14 mouse cellular contexts compared by ENCODE assay signal in genomic region chr13:21811074-21811473, GRCm38 (mm10). TPM values are rescaled to one million over a fixed set of nuclear protein-coding genes. Genes with fewer than 3 reads are reported as not detected.
DNase-seq lines count a peak whose midpoint lies in the region; ATAC-seq and TF ChIP-seq lines count a peak whose summit lies in the region.
"Not testable (repeated sequence)": the region's sequence is repeated elsewhere in the genome, so short reads cannot be mapped to it uniquely, and the experiment has no call there.
"Had no signal": no experiment of that assay in that cellular context is flagged by ENCODE, and none has a peak within 500 bp of the region (broad histone marks: within the 10 kb centered on the region; RNA-seq: fewer than 3 reads in every experiment).

No protein-coding gene starts in this region.

- WGBS in hindbrain, embryonic 16.5 days: no CpG with 5 or more reads among the region's 8 CpGs
- WGBS in kidney, embryonic 16.5 days: no CpG with 5 or more reads among the region's 8 CpGs
- WGBS in liver, embryonic 14.5 days (ENCODE audit: insufficient replicate concordance): no CpG with 5 or more reads among the region's 8 CpGs
- no CpG with 5 or more reads among the region's 8 CpGs for WGBS in midbrain, postnatal 0 days

- H3K36me3 ChIP-seq in G1E (replicated peaks); hindbrain, embryonic 16.5 days (ENCODE audit: control insufficient read depth, insufficient read depth, low read length); kidney, embryonic 16.5 days (ENCODE audit: insufficient read depth, low read length); liver, embryonic 14.5 days (replicated peaks; ENCODE audit: control insufficient read depth, insufficient read depth, low read depth); midbrain, postnatal 0 days (ENCODE audit: insufficient read depth, low read length): not testable (repeated sequence)

- not testable (repeated sequence) for H3K4me1 ChIP-seq in G1E (ENCODE audit: insufficient read depth, low read depth, low read length); hindbrain, embryonic 16.5 days (ENCODE audit: control insufficient read depth, insufficient read depth, low read depth, low read length); kidney, embryonic 16.5 days (ENCODE audit: insufficient read depth, low read length); liver, embryonic 14.5 days (replicated peaks; ENCODE audit: control insufficient read depth in 2 of 2, insufficient read depth in 2 of 2, low read length in 1 of 2); midbrain, postnatal 0 days (ENCODE audit: insufficient read depth, low read length)

- H3K9ac ChIP-seq in hindbrain, embryonic 16.5 days (ENCODE audit: low read depth, low read length); kidney, embryonic 16.5 days (replicated peaks; ENCODE audit: low read length); liver, embryonic 14.5 days (replicated peaks); midbrain, postnatal 0 days (replicated peaks; ENCODE audit: low read length, poor library complexity, severe bottlenecking): not testable (repeated sequence)

- not testable (repeated sequence) for H3K27me3 ChIP-seq in G1E (ENCODE audit: insufficient read depth, low read length); hindbrain, embryonic 16.5 days (replicated peaks; ENCODE audit: control insufficient read depth, insufficient read depth, low read length); kidney, embryonic 16.5 days (ENCODE audit: insufficient read depth, low read length); liver, embryonic 14.5 days (ENCODE audit: control insufficient read depth, insufficient read depth, low read length); midbrain, postnatal 0 days (ENCODE audit: insufficient read depth, low read length)

- TF ChIP-seq EP300 in liver, embryonic 14.5 days (IDR thresholded peaks at IDR 0.05; ENCODE audit: low read depth): not testable (repeated sequence)

- H3K9me3 ChIP-seq in G1E (replicated peaks); hindbrain, embryonic 16.5 days (ENCODE audit: control insufficient read depth, low read length); kidney, embryonic 16.5 days (ENCODE audit: low read length); liver, embryonic 14.5 days (ENCODE audit: control insufficient read depth, low read length); midbrain, postnatal 0 days (ENCODE audit: low read length): not testable (repeated sequence)

- ATAC-seq in G1E (ENCODE audit: extremely low read depth, insufficient number of reproducible peaks, low FRiP score, poor library complexity, severe bottlenecking): 0 out of 2 replicates have a peak, but pooled peaks have one; percentile 16
- peak; percentile 55 for ATAC-seq in erythroid progenitor cell, adult 5-6 weeks (replicated peaks; ENCODE audit: low FRiP score, poor library complexity, severe bottlenecking)
- ATAC-seq in frontal cortex, adult (ENCODE audit: low TSS enrichment): peak; percentile 29
- peak; percentile 14 for ATAC-seq in hindbrain, embryonic 16.5 days
- ATAC-seq in kidney, embryonic 16.5 days (ENCODE audit: low FRiP score, low TSS enrichment): peak; percentile 50; the same call in 1 of the 2 replicates
- ATAC-seq in liver, embryonic 14.5 days (ENCODE audit: insufficient read depth): peak; percentile 11
- peak; percentile 24 for ATAC-seq in megakaryocyte progenitor cell, adult 5-6 weeks (replicated peaks; ENCODE audit: poor library complexity)
- ATAC-seq in midbrain, postnatal 0 days (ENCODE audit: low FRiP score): peak; percentile 28; the same call in 1 of the 2 replicates

- not testable (repeated sequence) for H3K4me2 ChIP-seq in hindbrain, embryonic 16.5 days (ENCODE audit: low read length); kidney, embryonic 16.5 days (replicated peaks; ENCODE audit: low read depth, low read length); liver, embryonic 14.5 days (ENCODE audit: low read depth); midbrain, postnatal 0 days (ENCODE audit: low read depth, low read length, poor library complexity, severe bottlenecking)

- DNase-seq in G1E (ENCODE audit: low spot score); liver, embryonic 14.5 days (ENCODE audit: low read depth in 3 of 3, low spot score in 3 of 3); midbrain, postnatal 0 days (ENCODE audit: low spot score): not testable (repeated sequence)

- H3K27ac ChIP-seq in hindbrain, embryonic 16.5 days (ENCODE audit: low read depth, low read length); kidney, embryonic 16.5 days (ENCODE audit: low read length); liver, embryonic 14.5 days; midbrain, postnatal 0 days (ENCODE audit: low read depth, low read length): not testable (repeated sequence)

- H3K4me3 ChIP-seq in G1E (ENCODE audit: low read depth, low read length); hindbrain, embryonic 16.5 days (ENCODE audit: low read length); kidney, embryonic 16.5 days (ENCODE audit: low read length); liver, embryonic 14.5 days (ENCODE audit: insufficient read depth in 1 of 2, low read depth in 2 of 2, low read length in 2 of 2); midbrain, postnatal 0 days (ENCODE audit: low read depth, low read length): not testable (repeated sequence)

- TF ChIP-seq CTCF in G1E (IDR thresholded peaks at IDR 0.05; ENCODE audit: low read depth, low read length); liver, embryonic 14.5 days (IDR thresholded peaks at IDR 0.05; ENCODE audit: low read depth); midbrain, postnatal 0 days (IDR thresholded peaks at IDR 0.05): not testable (repeated sequence)

RNA-seq across cellular contexts. Expression of gene Hist1h4m, which starts 0.5 kb away (rescaled TPM):
- total RNA-seq in G1E (2014; fragmentation: Nextera tagmentation) (95.2 and 203 TPM in 2 replicates), G1E (2017) (16.8 and 94.6 TPM in 2 replicates)
- polyA plus RNA-seq in G1E (2012): 35.5 TPM in 1 of 2 replicates, not detected in the other
- 328 and 512 TPM in 2 replicates for total RNA-seq in erythroid progenitor cell, adult 5-6 weeks (2015; ENCODE audit: low replicate concordance)
- 4,244 and 7,239 TPM in 2 replicates for total RNA-seq in erythroid progenitor cell, adult 5-6 weeks (2017; ENCODE audit: low replicate concordance)
- polyA plus RNA-seq in hindbrain, embryonic 16.5 days (2015; fragmentation: Nextera tagmentation; extraction: Ambion mirVana): not detected in 2 replicates
- not detected in 2 replicates for polyA plus RNA-seq in kidney, embryonic 16.5 days (2015; fragmentation: Nextera tagmentation; extraction: Ambion mirVana)
- not detected in 2 replicates for polyA plus RNA-seq in liver, embryonic 14.5 days (2012; rRNA removed)
- polyA plus RNA-seq in liver, embryonic 14.5 days (2014; fragmentation: Nextera tagmentation; extraction: Ambion mirVana): not detected in 2 replicates
- 53.3 and 56.3 TPM in 2 replicates for total RNA-seq in megakaryocyte progenitor cell, adult 5-6 weeks (2015)
- 2,437 and 3,070 TPM in 2 replicates for total RNA-seq in megakaryocyte progenitor cell, adult 5-6 weeks (2017)
- 2.3 TPM in 1 of 2 replicates, not detected in the other for total RNA-seq in midbrain, postnatal 0 days (2014; rRNA removed)
- polyA plus RNA-seq in midbrain, postnatal 0 days (2015; fragmentation: Nextera tagmentation; extraction: Ambion mirVana): 1.8 TPM in 1 of 2 replicates, not detected in the other
- polyA plus RNA-seq: lung, postnatal 0 days; spleen, adult 2 months had no signal

RNA-seq across cellular contexts. Expression of gene Hist1h2ao, which starts 0.8 kb away (rescaled TPM):
- 683 and 1,071 TPM in 2 replicates for total RNA-seq in G1E (2014; fragmentation: Nextera tagmentation)
- total RNA-seq in G1E (2017): not detected in 2 replicates
- 11,503 and 23,832 TPM in 2 replicates for polyA plus RNA-seq in G1E (2012)
- total RNA-seq in erythroid progenitor cell, adult 5-6 weeks (2015; ENCODE audit: low replicate concordance): 587 and 743 TPM in 2 replicates
- 2,181 TPM in 1 of 2 replicates, not detected in the other for total RNA-seq in erythroid progenitor cell, adult 5-6 weeks (2017; ENCODE audit: low replicate concordance)
- not detected in 2 replicates for polyA plus RNA-seq in hindbrain, embryonic 16.5 days (2015; fragmentation: Nextera tagmentation; extraction: Ambion mirVana)
- polyA plus RNA-seq in kidney, embryonic 16.5 days (2015; fragmentation: Nextera tagmentation; extraction: Ambion mirVana): 2.1 TPM in 1 of 2 replicates, not detected in the other
- polyA plus RNA-seq in liver, embryonic 14.5 days (2012; rRNA removed): 0.24 TPM in 1 of 2 replicates, not detected in the other
- polyA plus RNA-seq in liver, embryonic 14.5 days (2014; fragmentation: Nextera tagmentation; extraction: Ambion mirVana): 3.4 TPM in 1 of 2 replicates, not detected in the other
- total RNA-seq in megakaryocyte progenitor cell, adult 5-6 weeks (2015): 115 and 180 TPM in 2 replicates
- total RNA-seq in megakaryocyte progenitor cell, adult 5-6 weeks (2017): 633 TPM in 1 of 2 replicates, not detected in the other
- total RNA-seq in midbrain, postnatal 0 days (2014; rRNA removed): not detected in 2 replicates
- not detected in 2 replicates for polyA plus RNA-seq in midbrain, postnatal 0 days (2015; fragmentation: Nextera tagmentation; extraction: Ambion mirVana)
- total RNA-seq: heart, postnatal 14 days; left cerebral cortex, postnatal 4 days; MEL had no signal
- polyA plus RNA-seq: CD4-positive, CD25-positive, alpha-beta regulatory T cell, adult 4 months; lung, postnatal 0 days; spleen, adult 2 months had no signal

RNA-seq across cellular contexts. Expression of gene Hist1h2bq, which starts 1.1 kb away (rescaled TPM):
- total RNA-seq in G1E (2014; fragmentation: Nextera tagmentation) (1,081 and 1,195 TPM in 2 replicates), G1E (2017) (921 and 1,023 TPM in 2 replicates)
- polyA plus RNA-seq in G1E (2012): 5.1 and 26.9 TPM in 2 replicates
- 607 and 1,040 TPM in 2 replicates for total RNA-seq in erythroid progenitor cell, adult 5-6 weeks (2015; ENCODE audit: low replicate concordance)
- 124 and 1,223 TPM in 2 replicates for total RNA-seq in erythroid progenitor cell, adult 5-6 weeks (2017; ENCODE audit: low replicate concordance)
- 4.0 and 4.4 TPM in 2 replicates for polyA plus RNA-seq in hindbrain, embryonic 16.5 days (2015; fragmentation: Nextera tagmentation; extraction: Ambion mirVana)
- polyA plus RNA-seq in kidney, embryonic 16.5 days (2015; fragmentation: Nextera tagmentation; extraction: Ambion mirVana): 22.0 and 25.6 TPM in 2 replicates
- polyA plus RNA-seq in liver, embryonic 14.5 days (2012; rRNA removed): 13.1 and 13.4 TPM in 2 replicates
- 16.9 and 21.6 TPM in 2 replicates for polyA plus RNA-seq in liver, embryonic 14.5 days (2014; fragmentation: Nextera tagmentation; extraction: Ambion mirVana)
- total RNA-seq in megakaryocyte progenitor cell, adult 5-6 weeks (2015): 394 and 411 TPM in 2 replicates
- total RNA-seq in megakaryocyte progenitor cell, adult 5-6 weeks (2017): 220 and 363 TPM in 2 replicates
- total RNA-seq in midbrain, postnatal 0 days (2014; rRNA removed): 213 and 311 TPM in 2 replicates
- polyA plus RNA-seq in midbrain, postnatal 0 days (2015; fragmentation: Nextera tagmentation; extraction: Ambion mirVana): 2.7 and 3.8 TPM in 2 replicates

RNA-seq across cellular contexts. Expression of gene Hist1h4n, which starts 20.9 kb away (rescaled TPM):
- total RNA-seq in G1E (2014; fragmentation: Nextera tagmentation) (349 and 456 TPM in 2 replicates), G1E (2017) (3,540 and 3,844 TPM in 2 replicates)
- 15.7 and 41.0 TPM in 2 replicates for polyA plus RNA-seq in G1E (2012)
- 169 and 258 TPM in 2 replicates for total RNA-seq in erythroid progenitor cell, adult 5-6 weeks (2015; ENCODE audit: low replicate concordance)
- 2,740 and 4,790 TPM in 2 replicates for total RNA-seq in erythroid progenitor cell, adult 5-6 weeks (2017; ENCODE audit: low replicate concordance)
- polyA plus RNA-seq in hindbrain, embryonic 16.5 days (2015; fragmentation: Nextera tagmentation; extraction: Ambion mirVana): 2.9 and 4.2 TPM in 2 replicates
- 13.6 and 14.5 TPM in 2 replicates for polyA plus RNA-seq in kidney, embryonic 16.5 days (2015; fragmentation: Nextera tagmentation; extraction: Ambion mirVana)
- polyA plus RNA-seq in liver, embryonic 14.5 days (2012; rRNA removed): 37.4 and 50.3 TPM in 2 replicates
- 33.6 and 35.5 TPM in 2 replicates for polyA plus RNA-seq in liver, embryonic 14.5 days (2014; fragmentation: Nextera tagmentation; extraction: Ambion mirVana)
- 48.7 and 53.0 TPM in 2 replicates for total RNA-seq in megakaryocyte progenitor cell, adult 5-6 weeks (2015)
- 1,698 and 2,087 TPM in 2 replicates for total RNA-seq in megakaryocyte progenitor cell, adult 5-6 weeks (2017)
- total RNA-seq in midbrain, postnatal 0 days (2014; rRNA removed): 1,387 and 1,972 TPM in 2 replicates
- 1.7 and 2.3 TPM in 2 replicates for polyA plus RNA-seq in midbrain, postnatal 0 days (2015; fragmentation: Nextera tagmentation; extraction: Ambion mirVana)

RNA-seq across cellular contexts. Expression of gene Hist1h2ap, which starts 22.2 kb away (rescaled TPM):
- total RNA-seq in G1E (2014; fragmentation: Nextera tagmentation) (653 and 691 TPM in 2 replicates), G1E (2017) (2,134 and 3,440 TPM in 2 replicates)
- 8,984 and 13,644 TPM in 2 replicates for polyA plus RNA-seq in G1E (2012)
- 209 and 329 TPM in 2 replicates for total RNA-seq in erythroid progenitor cell, adult 5-6 weeks (2015; ENCODE audit: low replicate concordance)
- total RNA-seq in erythroid progenitor cell, adult 5-6 weeks (2017; ENCODE audit: low replicate concordance): 6,300 and 16,342 TPM in 2 replicates
- 530 and 568 TPM in 2 replicates for polyA plus RNA-seq in hindbrain, embryonic 16.5 days (2015; fragmentation: Nextera tagmentation; extraction: Ambion mirVana)
- polyA plus RNA-seq in kidney, embryonic 16.5 days (2015; fragmentation: Nextera tagmentation; extraction: Ambion mirVana): 2,785 and 3,191 TPM in 2 replicates
- 88.3 and 95.9 TPM in 2 replicates for polyA plus RNA-seq in liver, embryonic 14.5 days (2012; rRNA removed)
- 6,830 and 6,963 TPM in 2 replicates for polyA plus RNA-seq in liver, embryonic 14.5 days (2014; fragmentation: Nextera tagmentation; extraction: Ambion mirVana)
- total RNA-seq in megakaryocyte progenitor cell, adult 5-6 weeks (2015): 93.0 and 127 TPM in 2 replicates
- 3,573 and 4,575 TPM in 2 replicates for total RNA-seq in megakaryocyte progenitor cell, adult 5-6 weeks (2017)
- 409 and 620 TPM in 2 replicates for total RNA-seq in midbrain, postnatal 0 days (2014; rRNA removed)
- 282 and 299 TPM in 2 replicates for polyA plus RNA-seq in midbrain, postnatal 0 days (2015; fragmentation: Nextera tagmentation; extraction: Ambion mirVana)

Comparison
In these comparisons a context has a peak if more than half of its experiments do, and no peak if none do; other contexts are left out.
1. RNA of gene Hist1h2ao, which starts 0.8 kb away (polyA plus RNA-seq): 11,503 to 23,832 TPM in G1E; 0.24 to 3.4 TPM in liver, embryonic 14.5 days, not detected in hindbrain, embryonic 16.5 days, 2.1 TPM in kidney, embryonic 16.5 days and not detected in midbrain, postnatal 0 days; every median in the first group is over 1,000 times any median in the second.
2. Peak in every context shown above with its lines, with median percentiles within 50 percentile points of each other: ATAC-seq.